Mouse (Mus musculus) c-Kit-positive CD71-positive TER-119-positive erythroid progenitor cells, embryonic 14.5 days (primary cell): ENCODE data around the gene Olfr911-ps1.

Experiments
- DNase-seq: peaks from one replicate; pipeline ENCODE4 v3.0.0-alpha.2; 2013; ENCODE audit warnings: low spot score

The Olfr911-ps1 gene

DNA sequence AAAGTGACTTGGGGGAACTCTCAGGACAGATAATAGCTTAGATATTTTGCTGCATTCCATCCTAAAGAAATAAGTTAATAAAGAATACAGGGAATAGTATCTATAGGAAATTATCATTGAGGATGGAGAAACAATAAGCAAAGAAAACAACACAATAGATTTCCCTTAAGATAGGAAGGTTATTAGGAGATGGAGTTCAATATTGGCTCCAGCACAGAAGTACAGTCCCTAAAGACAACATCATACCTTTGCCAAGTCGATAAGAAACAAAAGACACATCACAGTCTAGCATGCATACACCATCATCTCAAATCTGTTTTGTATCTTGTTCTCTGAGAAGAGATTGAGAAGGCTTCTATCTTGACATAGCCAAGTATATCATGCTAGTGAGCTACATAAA, at the start of gene Olfr911-ps1:
Gene Olfr911-ps1 (plus strand): TSS at position 301 of the 400 bp plus-strand sequence.
- DNase-seq = no peak

DNA sequence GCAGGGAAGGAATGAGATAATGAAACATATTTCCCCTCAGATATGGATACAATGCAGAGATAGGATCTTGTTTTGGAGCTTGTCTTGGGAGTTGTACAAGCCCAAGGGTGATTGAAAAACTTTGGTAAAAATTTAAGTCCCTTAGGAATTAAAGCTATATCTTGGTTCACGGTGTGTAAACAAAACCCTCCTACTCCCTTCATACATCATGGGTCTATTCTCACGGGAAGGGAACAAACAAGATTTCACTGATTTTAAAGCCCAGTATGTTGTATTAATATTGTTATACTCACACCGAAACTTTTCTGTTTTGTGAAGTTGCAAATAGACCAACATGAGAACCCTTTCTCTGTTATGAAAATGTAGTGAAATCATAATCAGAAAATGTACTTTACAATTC, 34.6 kb upstream of the Olfr911-ps1 start, which contains the start of gene Olfr906:
Gene Olfr906 (plus strand): TSS at position 301 of the 400 bp plus-strand sequence.
- DNase-seq = no peak

GRCm38 (mm10) chr9:38495501-38495900, 25.9 kb upstream of the Olfr911-ps1 start, which contains the start of gene Olfr907:
Olfr907 (plus strand) TSS chr9:38495801.
- DNase-seq = no peak

GRCm38 (mm10) chr9:38512353-38512752, 9.0 kb upstream of the Olfr911-ps1 start:
- DNase-seq = no peak

GRCm38 (mm10) chr9:38537549-38537948, 16.2 kb downstream of the Olfr911-ps1 start, which contains the start of gene Olfr910:
Olfr910 (plus strand) TSS chr9:38537849.
- DNase-seq = no peak
